Mouse (Mus musculus): Measurements from ENCODE around the gene Catsperz.

Catsperz gene

GRCm38 (mm10) chr19:6920741-6921636 lies 4.2 kb downstream of the Catsperz start:
- TF ChIP-seq GATA4 (IDR thresholded peaks at IDR 0.05; ENCODE audit: insufficient replicate concordance, low read length), result no peak

DNA sequence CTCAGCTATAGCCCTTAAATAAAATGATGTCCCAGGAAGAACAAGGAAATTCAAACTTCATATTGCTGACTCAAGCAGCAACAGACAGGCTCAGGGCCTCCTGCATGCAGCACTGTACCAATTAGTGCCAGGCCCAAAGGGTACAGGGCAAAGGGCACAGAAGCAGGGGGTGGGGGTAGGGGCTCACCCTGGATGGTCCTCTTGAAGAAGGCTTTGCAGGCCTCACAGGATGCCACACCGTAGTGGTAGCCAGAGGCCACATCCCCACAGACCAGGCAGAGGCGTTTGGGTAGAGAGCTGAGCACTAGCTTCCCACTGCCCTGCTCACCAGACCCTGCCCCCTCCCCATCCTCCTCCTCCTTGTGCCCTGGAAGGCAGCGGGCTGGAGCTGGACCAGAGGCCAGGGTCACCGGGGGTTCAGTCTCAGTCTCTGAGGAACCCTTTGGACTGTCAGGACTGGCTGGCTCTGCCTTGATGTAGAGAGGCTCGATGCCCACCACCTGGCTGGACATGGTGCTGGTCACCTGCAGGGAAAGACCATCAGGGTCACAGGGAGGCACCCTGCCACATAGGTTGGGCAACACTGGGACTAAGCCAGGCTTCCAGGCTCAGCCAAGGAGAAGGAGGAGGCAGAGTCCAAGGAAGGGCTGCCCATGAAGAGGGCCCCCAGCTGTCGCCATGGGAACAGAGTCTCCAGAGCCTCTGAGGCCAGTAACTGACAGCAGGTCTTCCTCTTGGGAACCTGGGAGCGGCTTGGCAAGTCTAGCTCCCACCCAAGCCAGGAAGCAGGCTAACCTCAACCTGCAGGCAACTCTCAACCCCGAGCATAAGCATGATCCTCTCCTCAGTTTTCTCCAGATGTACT lies 5.1 kb downstream of the Catsperz start:
- no peak for TF ChIP-seq GATA4 (IDR thresholded peaks at IDR 0.05; ENCODE audit: insufficient replicate concordance, low read length)

DNA sequence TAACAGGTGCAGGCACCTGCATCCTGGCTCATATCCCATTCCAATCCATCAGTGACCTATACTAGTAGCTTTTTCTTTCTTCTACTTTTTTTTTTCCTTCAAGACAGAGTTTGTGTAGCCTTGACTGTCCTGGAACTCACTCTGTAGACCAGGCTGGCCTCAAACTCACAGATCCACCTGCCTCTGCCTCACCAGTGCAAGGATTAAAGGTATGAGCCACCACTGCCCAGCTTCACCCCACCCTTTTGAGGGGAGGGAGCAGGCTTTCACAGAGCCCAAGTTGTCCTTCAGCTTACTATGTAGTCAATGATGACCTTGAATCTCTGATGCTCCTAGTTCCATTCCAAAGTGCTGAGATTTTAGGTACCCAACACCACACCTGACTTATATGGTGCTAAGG lies 5.7 kb downstream of the Catsperz start:
- no peak for TF ChIP-seq GATA4 (IDR thresholded peaks at IDR 0.05; ENCODE audit: insufficient replicate concordance, low read length)

- TF ChIP-seq GATA4 (IDR thresholded peaks at IDR 0.05; ENCODE audit: insufficient replicate concordance, low read length), result no peak
These were observed 6.9 kb downstream of the Catsperz start for GRCm38 (mm10) chr19:6918321-6918720.

DNA sequence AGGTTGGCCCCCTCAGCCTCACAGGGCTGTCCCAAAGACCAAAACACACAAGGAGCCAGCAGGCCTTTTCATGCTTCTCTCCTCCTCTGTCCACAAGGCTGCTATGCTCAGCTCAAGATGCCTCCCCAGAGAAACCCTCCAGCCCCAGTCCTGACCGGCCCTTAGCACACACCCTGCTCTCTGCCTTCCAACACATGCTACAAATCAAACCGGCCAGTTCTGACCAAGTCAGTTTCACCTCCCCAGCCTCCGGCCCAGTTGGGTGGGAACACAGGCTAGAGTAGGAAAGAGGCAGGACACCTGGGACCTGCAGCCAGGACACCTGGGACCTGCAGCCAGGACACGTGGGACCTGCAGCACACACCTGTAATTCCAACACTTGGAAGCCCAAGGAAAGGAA lies 8.7 kb downstream of the Catsperz start:
- no peak for TF ChIP-seq GATA4 (IDR thresholded peaks at IDR 0.05; ENCODE audit: insufficient replicate concordance, low read length)

DNA sequence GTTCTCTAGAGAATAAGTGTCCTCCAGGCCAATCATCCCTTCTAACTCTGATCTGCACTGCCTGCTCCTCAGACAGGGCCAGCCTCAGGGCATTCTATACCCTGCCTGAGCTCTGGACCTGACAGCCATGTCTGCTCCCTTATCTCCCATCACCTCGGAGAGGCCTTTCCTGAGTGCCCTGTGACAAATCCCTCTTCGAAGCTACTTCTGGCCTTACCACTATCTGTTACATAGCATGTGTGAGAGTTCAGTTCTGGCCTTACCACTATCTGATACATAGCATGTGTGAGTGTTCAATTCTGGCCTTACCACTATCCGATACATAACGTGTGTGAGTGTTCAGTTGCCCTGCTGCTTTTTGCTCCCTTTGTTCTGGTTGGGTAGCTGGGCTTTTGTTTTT lies 9.9 kb downstream of the Catsperz start:
- no peak for TF ChIP-seq GATA4 (IDR thresholded peaks at IDR 0.05; ENCODE audit: insufficient replicate concordance, low read length)

DNA sequence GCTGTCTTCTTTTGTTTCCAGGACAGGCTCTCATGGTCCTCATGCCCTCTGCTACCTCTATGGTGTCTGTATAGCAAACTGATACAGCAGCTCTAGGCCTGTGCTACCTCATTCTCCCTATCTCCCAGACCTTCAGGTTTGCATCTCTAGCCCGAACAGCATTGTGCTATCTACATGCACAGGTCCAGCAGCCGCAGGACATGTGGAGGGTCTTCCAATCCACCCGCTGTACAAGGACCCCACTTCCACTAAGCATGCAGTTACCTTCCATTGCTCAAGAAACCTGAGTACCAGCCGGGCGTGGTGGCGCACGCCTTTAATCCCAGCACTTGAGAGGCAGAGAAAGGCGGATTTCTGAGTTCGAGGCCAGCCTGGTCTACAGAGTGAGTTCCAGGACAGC lies 10.6 kb downstream of the Catsperz start:
- no peak for TF ChIP-seq GATA4 (IDR thresholded peaks at IDR 0.05; ENCODE audit: insufficient replicate concordance, low read length)

- no peak for TF ChIP-seq GATA4 (IDR thresholded peaks at IDR 0.05; ENCODE audit: insufficient replicate concordance, low read length)
These were observed 11.2 kb downstream of the Catsperz start for GRCm38 (mm10) chr19:6913991-6914390.

DNA sequence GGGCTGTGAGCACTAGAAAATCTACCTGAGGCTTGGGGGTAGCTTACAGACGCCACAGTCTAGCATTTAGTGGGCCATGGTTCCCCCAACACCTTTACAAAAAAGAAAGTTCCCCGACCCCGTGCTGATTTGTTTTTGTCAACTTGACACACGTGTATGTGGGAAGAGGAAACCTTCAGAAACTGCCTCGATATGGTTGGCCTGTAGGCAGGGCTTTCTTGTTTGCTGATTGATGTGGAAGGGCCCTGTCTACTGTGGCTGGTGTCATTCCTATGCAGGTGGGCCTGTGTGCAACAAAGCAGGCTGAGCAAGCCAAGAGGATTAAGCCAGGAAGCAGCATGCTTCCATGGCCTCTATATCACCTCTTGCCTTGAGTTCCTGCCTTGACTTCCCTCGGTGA lies 12.1 kb downstream of the Catsperz start:
- TF ChIP-seq GATA4 (IDR thresholded peaks at IDR 0.05; ENCODE audit: insufficient replicate concordance, low read length), result no peak

DNA sequence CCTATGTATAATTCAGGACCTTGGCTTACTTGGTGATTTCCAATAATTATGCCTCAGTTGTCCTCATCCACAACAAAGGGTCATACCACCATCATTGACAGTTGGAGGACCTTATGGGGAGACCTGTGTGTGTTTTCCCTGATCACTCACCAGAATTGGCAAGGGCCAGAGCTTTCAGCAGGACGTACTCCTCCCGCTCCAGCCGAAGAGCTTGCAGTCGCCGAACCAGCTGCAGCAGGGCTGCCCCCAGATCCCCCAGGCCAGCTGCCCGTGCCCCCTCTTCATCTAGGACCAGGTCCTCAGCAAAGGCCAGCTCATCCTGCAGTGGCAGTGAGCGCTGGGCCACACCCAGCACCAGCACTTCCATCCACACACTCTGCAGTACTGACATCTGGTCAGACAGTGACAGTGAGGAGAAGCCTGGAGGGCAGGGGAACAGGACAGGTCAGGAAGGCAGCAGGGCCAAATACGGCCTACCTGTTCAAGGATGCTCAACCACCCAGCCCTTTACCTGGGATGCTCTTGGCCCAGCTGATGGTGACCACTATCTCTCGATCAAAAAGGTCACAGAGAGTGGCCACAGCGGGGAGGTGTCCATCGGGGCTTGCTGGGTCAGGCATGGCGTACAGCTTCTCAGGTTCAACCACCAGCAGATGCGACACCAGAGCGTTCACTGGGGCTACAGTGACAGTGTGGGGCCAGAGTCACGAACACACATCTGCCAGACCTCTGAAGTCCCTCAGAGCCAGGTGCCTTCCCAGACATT lies 12.8 kb downstream of the Catsperz start:
- no peak for TF ChIP-seq GATA4 (IDR thresholded peaks at IDR 0.05; ENCODE audit: insufficient replicate concordance, low read length)

GRCm38 (mm10) chr19:6911101-6912074 lies 13.8 kb downstream of the Catsperz start:
- TF ChIP-seq GATA4 (IDR thresholded peaks at IDR 0.05; ENCODE audit: insufficient replicate concordance, low read length), result no peak

DNA sequence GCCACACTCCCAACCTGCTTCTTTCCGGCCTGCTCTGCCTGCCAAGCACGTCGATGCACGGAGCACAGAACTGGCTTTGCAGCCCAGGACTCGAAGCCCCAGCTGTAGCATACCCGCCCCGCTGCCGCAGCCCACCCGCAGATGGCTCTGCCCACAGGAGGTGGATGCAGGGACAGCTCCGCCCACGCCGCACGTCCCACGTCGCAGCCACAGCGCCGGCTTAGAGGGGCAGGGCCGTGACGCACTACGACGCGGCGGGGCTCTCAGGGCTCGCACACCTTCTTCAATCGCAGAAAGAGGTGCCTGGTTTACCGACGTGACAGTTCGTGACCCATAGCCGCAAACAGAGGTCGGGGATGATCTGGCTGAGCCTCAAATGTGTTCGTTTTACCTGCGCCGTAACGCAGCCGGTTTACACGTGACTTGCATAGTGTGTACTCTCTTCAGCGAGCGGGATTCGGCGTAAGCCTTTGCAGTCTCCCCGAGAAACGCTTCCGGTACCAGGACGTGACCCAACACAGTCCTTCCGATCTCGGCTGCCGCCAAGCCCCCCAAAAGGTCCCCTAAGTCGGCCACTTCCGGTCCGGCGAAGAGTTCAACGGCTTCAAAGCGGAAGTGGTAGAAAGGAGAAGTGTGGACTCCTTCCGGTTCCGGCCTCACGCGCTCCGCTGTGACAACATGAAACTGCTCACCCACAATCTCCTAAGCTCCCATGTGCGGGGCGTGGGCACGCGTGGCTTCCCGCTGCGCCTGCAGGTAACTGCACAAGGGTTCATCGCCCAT lies 15.5 kb downstream of the Catsperz start, which contains the start of the genes Trmt112 and Prdx5:
Gene Trmt112 (plus strand): TSS at position 192 of the 783 bp plus-strand sequence.
Gene Prdx5 (minus strand): TSS at position 600 of the 783 bp plus-strand sequence.
- TF ChIP-seq GATA4 (IDR thresholded peaks at IDR 0.05; ENCODE audit: insufficient replicate concordance, low read length), result no peak

DNA sequence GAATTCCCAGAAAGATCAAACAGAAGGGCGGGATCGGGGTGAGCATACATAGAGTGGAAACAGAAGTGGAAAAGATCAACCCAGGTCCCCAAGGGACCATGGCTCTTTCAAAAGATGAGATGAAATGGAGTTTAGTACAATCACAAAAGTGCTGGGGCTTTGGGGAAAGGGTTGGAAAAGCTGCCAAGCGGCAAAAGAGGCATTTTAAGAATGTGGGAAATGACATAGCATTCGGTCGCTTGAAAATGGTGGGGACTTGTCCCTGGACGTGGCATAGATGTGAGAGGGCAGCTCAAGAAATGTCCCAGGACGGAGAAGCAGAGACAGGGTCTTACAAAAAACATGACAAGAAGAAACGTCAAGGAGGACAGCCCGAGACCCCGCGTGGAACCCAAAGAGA lies 16.2 kb downstream of the Catsperz start:
- TF ChIP-seq GATA4 (IDR thresholded peaks at IDR 0.05; ENCODE audit: insufficient replicate concordance, low read length), result no peak

All from liver, adult (tissue).